Mouse (Mus musculus): ENCODE measurements around the gene Klhdc3. TPM values are rescaled to one million over a fixed set of nuclear protein-coding genes. Genes with fewer than 3 reads are reported as not detected.

The Klhdc3 gene
- polyA plus RNA-seq, 1 experiment = 644 TPM

DNA sequence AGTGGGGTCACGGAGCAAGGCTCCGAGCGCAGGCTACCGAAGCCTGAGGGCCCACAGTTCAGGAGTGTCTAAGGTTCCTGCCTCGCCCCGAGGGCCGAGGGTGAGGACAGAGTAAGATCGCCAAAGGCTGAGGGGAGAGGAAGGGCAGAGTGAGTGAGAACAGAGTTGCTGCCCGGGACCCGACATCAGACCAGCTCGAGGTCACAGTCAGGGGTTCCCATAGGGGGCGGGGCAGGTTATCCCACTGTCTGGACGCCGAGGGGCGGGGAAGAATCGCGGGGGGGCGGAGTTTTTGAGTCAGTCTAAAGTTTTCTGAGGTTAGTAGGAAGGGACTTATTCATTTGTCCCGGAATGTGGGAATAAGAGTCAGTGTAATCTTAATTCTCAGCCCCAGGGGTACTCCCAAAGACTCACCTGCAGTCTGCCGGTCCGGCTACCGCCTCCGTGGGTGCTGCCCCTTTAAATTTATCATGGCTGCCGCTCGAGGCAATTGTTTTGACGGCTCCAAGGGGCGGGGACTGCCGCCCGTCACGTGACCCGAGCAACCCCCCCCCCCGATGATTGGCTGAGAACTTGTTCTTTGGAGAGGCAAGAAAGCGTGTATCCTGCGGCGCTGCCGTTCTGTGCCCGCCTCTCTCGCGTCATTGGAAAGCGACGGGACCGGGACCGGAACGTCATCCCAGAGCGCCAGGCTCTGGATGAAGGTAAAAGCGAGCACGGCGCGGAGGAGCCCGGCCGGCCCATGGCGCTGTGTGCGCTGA is 35.0 kb downstream of the Klhdc3 start, which contains the start of the genes Klc4 and Mrpl2:
Gene Klc4, minus strand, starts transcription at position 462 of the 761 bp plus-strand sequence.
Gene Mrpl2, plus strand, starts transcription at position 669 of the 761 bp plus-strand sequence.
- H3K27ac ChIP-seq (ENCODE audit: control insufficient read depth, insufficient read depth, low read depth, low read length) = peak within 1 kb of the TSS; percentile 86

GRCm38 (mm10) chr17:46644916-46645475 is 35.7 kb downstream of the Klhdc3 start:
- Histone ChIP-seq H3K27ac (ENCODE audit: control insufficient read depth, insufficient read depth, low read depth, low read length) (peak overlapping the region; percentile 86), H3K36me3 (ENCODE audit: control insufficient read depth, insufficient read depth, low read length) (no peaks in the 10 kb centered on the region), H3K4me3 (ENCODE audit: control insufficient read depth, low read depth, low read length) (peak overlapping the region; percentile 90), H3K4me1 (ENCODE audit: control insufficient read depth, insufficient read depth, low read length) (peaks cover 7% of the 10 kb centered on the region), H3K27me3 (ENCODE audit: control insufficient read depth, insufficient read depth, low read length) (no peaks in the 10 kb centered on the region)
- TF ChIP-seq POLR2A (IDR thresholded peaks at IDR 0.05; ENCODE audit: control insufficient read depth, low read depth, low read length) = no peak
- TF ChIP-seq CTCF (IDR thresholded peaks at IDR 0.05; ENCODE audit: control insufficient read depth, insufficient read depth, insufficient replicate concordance, low read depth, low read length) = no peak

More for the DNA sequence above, 35.0 kb downstream of the Klhdc3 start, which contains the start of the genes Klc4 and Mrpl2:
- Histone ChIP-seq H3K4me1 (ENCODE audit: control insufficient read depth, insufficient read depth, low read length) (peaks cover 11% of the 10 kb centered on the region), H3K27me3 (ENCODE audit: control insufficient read depth, insufficient read depth, low read length) (no peaks in the 10 kb centered on the region), H3K36me3 (ENCODE audit: control insufficient read depth, insufficient read depth, low read length) (no peaks in the 10 kb centered on the region), H3K4me3 (ENCODE audit: control insufficient read depth, low read depth, low read length) (peak within 1 kb of the TSS; percentile 90)
- TF ChIP-seq CTCF (IDR thresholded peaks at IDR 0.05; ENCODE audit: control insufficient read depth, insufficient read depth, insufficient replicate concordance, low read depth, low read length) = no peak
- peak; percentile 88 for TF ChIP-seq POLR2A (IDR thresholded peaks at IDR 0.05; ENCODE audit: control insufficient read depth, low read depth, low read length)

DNA sequence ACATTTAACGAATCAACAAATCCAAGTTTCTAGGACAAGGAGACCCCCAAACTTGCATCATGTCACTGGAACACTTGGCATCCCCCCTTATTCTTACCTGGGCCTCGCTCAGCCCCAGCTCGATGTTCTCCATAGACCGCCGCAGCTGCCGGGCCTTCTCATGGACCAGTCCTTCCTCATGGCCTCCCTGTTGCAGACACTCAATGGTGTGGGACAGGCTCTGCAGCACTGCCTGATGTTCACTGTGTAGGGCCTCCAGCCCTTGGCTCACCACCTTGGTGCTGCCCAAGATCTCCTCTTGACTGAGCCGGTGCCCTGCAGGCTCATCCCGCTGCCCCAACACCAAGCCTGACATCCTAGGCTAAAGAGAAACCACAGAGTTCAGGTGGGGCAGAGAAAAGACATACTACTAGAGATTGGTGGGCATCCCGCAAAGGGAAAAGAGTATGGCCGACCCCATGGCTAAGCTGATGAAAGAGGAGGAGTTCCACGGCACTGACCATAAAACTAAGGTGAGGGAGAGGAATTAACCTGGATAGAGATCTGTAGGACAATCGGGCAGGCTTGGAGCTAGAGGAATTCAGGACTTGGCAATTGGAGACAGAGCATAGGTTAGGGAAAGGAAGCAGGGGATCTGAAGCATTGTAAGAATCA is 36.4 kb downstream of the Klhdc3 start:
- Histone ChIP-seq H3K36me3 (ENCODE audit: control insufficient read depth, insufficient read depth, low read length) (no peaks in the 10 kb centered on the region), H3K27ac (ENCODE audit: control insufficient read depth, insufficient read depth, low read depth, low read length) (no peak overlapping the region), H3K4me1 (ENCODE audit: control insufficient read depth, insufficient read depth, low read length) (peaks cover 3% of the 10 kb centered on the region), H3K27me3 (ENCODE audit: control insufficient read depth, insufficient read depth, low read length) (no peaks in the 10 kb centered on the region), H3K4me3 (ENCODE audit: control insufficient read depth, low read depth, low read length) (peak overlapping the region; percentile 90)
- no peak for TF ChIP-seq CTCF (IDR thresholded peaks at IDR 0.05; ENCODE audit: control insufficient read depth, insufficient read depth, insufficient replicate concordance, low read depth, low read length)
- TF ChIP-seq POLR2A (IDR thresholded peaks at IDR 0.05; ENCODE audit: control insufficient read depth, low read depth, low read length) = no peak

DNA sequence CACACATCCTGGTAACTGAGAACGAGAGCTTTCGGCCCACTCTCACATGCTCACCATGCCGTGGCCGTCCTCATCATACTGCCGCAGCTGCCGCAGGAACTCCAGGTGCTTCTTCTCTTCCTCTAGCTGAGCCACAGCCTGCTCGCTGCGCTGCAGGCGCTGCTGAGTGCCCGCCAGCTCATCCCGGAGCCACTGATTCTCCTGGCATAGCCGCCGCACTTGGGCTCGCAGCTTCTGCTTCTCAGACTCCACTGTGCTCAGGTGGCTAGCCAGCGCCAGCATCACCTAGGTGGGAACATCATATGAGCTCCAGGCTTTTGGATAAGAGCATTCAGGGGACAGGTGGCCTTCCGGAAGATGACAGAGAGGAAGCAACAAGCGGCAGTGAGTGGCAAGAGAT is 38.7 kb downstream of the Klhdc3 start:
- Histone ChIP-seq H3K4me3 (ENCODE audit: control insufficient read depth, low read depth, low read length) (no peak overlapping the region), H3K4me1 (ENCODE audit: control insufficient read depth, insufficient read depth, low read length) (peaks cover 3% of the 10 kb centered on the region), H3K27ac (ENCODE audit: control insufficient read depth, insufficient read depth, low read depth, low read length) (no peak overlapping the region), H3K36me3 (ENCODE audit: control insufficient read depth, insufficient read depth, low read length) (no peaks in the 10 kb centered on the region), H3K27me3 (ENCODE audit: control insufficient read depth, insufficient read depth, low read length) (no peaks in the 10 kb centered on the region)
- TF ChIP-seq CTCF (IDR thresholded peaks at IDR 0.05; ENCODE audit: control insufficient read depth, insufficient read depth, insufficient replicate concordance, low read depth, low read length) (no peak), POLR2A (IDR thresholded peaks at IDR 0.05; ENCODE audit: control insufficient read depth, low read depth, low read length) (no peak)

DNA sequence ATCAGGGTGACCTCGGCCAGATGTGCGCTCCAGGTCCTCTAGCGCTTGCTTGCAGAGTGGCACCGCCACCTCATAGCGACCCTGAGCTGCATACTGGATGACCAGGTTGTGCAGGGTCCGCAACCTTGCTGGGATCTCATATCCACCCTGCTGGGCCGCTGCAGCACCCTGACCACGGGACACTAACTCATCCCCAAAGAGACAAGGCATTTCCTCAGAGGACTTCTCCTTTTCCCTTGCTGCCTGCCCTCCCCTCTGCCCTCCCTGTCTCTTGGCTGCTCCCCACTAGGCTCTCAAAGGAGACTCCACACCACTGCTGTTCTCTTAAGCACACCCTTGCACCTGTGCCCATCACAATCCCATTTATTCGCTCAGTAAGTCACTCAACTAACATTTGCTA is 40.8 kb downstream of the Klhdc3 start:
- Histone ChIP-seq H3K4me1 (ENCODE audit: control insufficient read depth, insufficient read depth, low read length) (peaks cover under 1% of the 10 kb centered on the region; the same call in 1 of the 2 replicates), H3K27me3 (ENCODE audit: control insufficient read depth, insufficient read depth, low read length) (no peaks in the 10 kb centered on the region), H3K4me3 (ENCODE audit: control insufficient read depth, low read depth, low read length) (no peak overlapping the region), H3K27ac (ENCODE audit: control insufficient read depth, insufficient read depth, low read depth, low read length) (no peak overlapping the region), H3K36me3 (ENCODE audit: control insufficient read depth, insufficient read depth, low read length) (peaks cover 1% of the 10 kb centered on the region; the same call in 1 of the 2 replicates)
- TF ChIP-seq CTCF (IDR thresholded peaks at IDR 0.05; ENCODE audit: control insufficient read depth, insufficient read depth, insufficient replicate concordance, low read depth, low read length) (no peak), POLR2A (IDR thresholded peaks at IDR 0.05; ENCODE audit: control insufficient read depth, low read depth, low read length) (no peak)

DNA sequence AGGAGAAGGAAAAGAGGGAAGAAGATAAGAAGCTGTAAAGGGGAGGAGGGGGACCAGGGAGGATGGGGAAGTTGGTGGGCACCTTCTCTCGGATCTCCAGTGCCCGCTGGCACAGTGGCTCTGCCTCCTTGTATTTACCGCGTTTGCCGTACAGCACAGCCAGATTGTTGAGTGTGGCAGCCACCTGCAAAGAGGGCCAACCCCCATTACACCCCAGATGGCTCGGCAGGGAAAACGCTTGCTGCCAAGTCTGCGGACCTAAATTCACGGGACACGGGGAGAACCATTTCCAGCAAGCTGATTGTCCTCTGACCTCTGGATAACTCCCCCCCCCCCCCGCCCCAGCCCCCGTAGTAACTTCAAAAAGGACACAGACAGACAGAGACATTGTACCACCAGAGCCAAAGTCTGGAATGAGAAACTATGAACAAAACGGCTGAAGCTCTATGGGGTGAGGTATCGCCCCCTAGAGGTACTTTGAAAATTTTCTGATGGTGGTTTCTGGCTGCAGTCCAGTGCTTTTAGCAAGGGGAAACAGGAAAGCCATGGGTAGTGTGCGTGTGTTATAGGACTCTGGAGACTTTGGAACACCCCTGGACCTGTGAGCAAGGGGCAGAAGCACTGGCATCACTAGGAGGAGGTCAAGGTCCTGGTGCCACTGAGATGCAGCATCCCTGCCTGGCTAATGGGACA is 43.7 kb downstream of the Klhdc3 start:
- H3K4me3 ChIP-seq (ENCODE audit: control insufficient read depth, low read depth, low read length) = no peak overlapping the region

More for the DNA sequence above, 43.7 kb downstream of the Klhdc3 start:
- TF ChIP-seq CTCF (IDR thresholded peaks at IDR 0.05; ENCODE audit: control insufficient read depth, insufficient read depth, insufficient replicate concordance, low read depth, low read length) (no peak; the same call in 1 of the 2 replicates), POLR2A (IDR thresholded peaks at IDR 0.05; ENCODE audit: control insufficient read depth, low read depth, low read length) (no peak)
- H3K27me3 ChIP-seq (ENCODE audit: control insufficient read depth, insufficient read depth, low read length) = no peaks in the 10 kb centered on the region
- H3K36me3 ChIP-seq (ENCODE audit: control insufficient read depth, insufficient read depth, low read length) = peaks cover 1% of the 10 kb centered on the region; the same call in 1 of the 2 replicates
- H3K4me1 ChIP-seq (ENCODE audit: control insufficient read depth, insufficient read depth, low read length) = no peaks in the 10 kb centered on the region
- no peak overlapping the region for H3K27ac ChIP-seq (ENCODE audit: control insufficient read depth, insufficient read depth, low read depth, low read length)
